Mouse (Mus musculus): ENCODE results near the gene Ninl.

Ninl gene

DNA sequence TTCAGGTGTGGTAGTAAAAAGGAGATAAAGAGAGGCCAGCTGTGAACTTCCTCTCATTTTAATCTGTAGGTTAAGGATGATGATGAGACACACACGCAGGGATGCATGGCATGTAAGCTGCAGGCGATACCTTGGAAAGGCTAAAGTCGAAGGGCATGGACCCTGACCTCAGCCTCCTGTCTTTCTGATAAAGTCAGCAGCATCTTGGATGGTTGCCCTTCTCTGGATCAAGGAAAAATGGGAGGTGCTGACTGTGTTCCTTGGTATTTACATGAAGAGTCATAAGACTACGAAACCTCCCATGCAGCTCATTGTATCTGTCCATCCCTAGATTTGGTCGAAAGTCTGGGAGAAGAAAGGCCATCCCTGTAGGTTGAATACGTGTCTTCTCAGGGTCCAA lies 138.8 kb downstream of the Ninl start:
- no peak for DNase-seq

DNA sequence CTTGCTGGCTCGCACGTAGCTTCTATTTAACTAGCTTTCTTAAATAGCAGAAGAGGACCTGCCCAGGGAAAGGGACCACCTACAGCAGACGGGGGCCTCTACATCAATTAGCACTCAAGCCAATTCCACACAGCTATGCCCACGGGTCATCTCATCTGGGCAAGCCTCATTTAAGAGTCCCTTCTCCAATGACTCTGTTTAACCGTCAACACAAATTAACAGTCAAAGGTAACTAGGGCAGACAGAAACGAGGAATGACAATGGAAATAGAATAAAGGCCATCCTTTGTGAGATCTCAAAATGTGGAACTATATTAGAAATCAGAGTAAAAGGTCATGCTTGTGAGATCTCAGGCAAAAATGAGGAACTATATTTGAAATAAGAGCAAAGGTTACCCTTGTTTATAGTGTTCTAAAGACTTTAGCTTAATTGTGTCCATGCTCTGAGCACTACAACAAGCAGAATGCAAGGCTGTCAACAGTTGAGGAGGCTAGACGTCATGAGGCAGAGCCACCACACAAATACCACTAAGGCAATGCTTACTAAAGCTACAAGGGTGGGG lies 143.4 kb downstream of the Ninl start:
- DNase-seq = no peak

DNA sequence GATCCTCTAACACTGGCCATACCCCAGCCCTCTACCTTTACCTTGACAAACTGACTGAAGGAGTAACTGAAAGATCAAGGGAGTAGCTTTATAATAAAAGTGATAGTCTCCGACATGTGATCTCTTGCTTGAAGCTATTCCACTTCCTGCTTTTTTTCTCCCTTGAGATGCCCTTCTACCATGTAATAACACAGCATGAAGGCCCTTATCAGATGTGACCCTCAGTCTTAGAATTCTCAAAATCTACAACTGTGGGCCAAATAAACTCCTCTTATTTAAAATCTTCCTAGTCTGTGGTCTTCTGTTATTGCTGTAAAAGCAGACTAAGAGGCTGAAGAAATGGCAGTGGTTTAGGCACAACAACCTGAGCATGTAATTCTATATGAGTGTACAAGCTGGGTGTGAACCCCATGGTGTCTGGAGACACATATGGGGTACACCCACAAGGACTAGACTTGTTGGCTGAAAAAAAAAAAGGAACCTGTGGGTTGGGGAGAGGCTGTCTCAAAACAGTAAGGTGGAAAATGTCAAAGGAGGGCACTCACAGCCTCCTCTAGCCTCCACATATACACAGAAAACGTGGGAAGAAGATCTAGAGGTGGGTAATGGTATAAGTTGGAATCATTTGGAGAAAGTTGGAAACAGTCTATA lies 144.4 kb downstream of the Ninl start:
- DNase-seq = no peak

DNA sequence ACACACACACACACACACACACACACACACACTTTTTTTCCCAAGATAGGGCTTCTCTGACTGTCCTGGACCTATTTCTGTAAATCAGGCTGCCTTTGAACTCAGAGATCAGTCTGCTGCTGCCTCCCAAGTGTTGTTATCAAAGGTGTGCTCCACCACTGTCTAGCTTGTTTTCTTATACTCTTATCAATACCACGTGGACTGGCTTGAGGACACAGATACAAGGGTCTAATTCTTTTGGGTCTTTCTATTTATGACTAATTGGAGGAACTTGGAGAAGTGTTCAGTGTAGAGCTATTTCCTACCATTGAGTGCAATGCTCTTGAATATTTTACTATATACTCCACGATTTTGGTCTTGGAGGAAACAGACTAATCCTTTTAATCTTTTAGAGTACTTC lies 151.8 kb downstream of the Ninl start:
- DNase-seq = no peak

DNA sequence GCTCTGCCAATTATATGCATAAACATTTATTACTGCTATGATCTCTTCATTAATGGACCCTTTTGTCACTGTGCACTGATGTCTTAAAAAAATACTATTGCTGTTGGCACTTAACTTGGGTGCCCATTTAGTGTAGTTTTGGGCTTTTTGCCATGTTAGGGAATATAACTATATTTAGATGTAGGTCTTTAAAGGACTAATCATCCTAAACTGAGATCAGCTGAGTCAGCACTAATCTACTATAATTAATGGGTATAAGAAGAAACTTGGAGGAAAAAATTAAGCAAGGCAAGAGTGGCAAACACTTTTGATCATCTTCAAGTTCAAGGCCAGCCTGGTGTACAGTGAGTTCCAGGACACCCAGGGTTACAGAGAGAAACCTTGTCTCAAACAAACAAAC lies 152.9 kb downstream of the Ninl start:
- DNase-seq = no peak

DNA sequence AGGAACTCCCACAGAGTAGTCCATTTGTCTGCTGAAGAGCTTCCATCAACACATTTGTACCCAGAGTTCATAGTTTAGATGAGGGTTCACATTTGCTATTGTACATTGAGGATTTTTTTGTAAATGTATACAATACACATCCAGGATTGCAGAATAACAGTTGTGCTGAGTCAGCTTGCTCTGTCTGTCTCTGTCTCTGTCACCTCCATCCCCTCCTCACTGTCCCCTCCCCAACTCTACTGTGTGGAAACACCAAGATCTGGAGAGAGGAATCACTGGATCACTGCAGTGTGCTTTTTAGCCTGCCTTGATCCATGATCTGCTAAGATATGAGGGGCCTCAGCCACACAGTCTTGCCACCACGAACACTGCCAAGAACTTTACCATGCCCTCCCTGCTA lies 153.4 kb downstream of the Ninl start:
- DNase-seq = no peak

DNA sequence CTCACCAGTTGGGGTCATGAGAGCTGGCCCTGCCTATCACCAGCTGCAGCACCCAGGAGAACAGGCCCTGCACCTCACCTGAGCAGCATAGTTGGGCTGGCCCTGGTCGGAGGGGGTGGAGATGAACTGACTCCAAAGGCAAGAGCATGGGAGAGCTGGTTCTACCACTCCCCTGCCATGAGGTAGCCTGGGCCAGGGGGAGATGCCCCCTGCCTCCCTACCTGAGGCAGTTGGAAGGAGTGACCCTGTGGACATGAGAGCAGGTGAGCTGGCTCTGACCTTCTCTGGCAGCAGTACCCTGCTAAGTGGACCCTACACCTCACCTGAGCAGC lies 154.4 kb downstream of the Ninl start:
- no peak for DNase-seq
